Mouse (Mus musculus): ENCODE measurements around the gene Slf2. TPM values are rescaled to one million over a fixed set of nuclear protein-coding genes. Genes with fewer than 3 reads are reported as not detected.

Gene Slf2
- 40.6 TPM for total RNA-seq (2023)

GRCm38 (mm10) chr19:44930744-44931453 is at the start of gene Slf2:
TSS of gene Slf2 (plus strand) at chr19:44931151.

GRCm38 (mm10) chr19:44988831-44989566 is 58.0 kb downstream of the Slf2 start, which contains the start of gene Sema4g:
TSS of gene Sema4g (plus strand) at chr19:44989101.

GRCm38 (mm10) chr19:45005444-45005843 is 74.5 kb downstream of the Slf2 start, which contains the start of gene Twnk:
TSS of gene Twnk (plus strand) at chr19:45005663.

GRCm38 (mm10) chr19:45005957-45006712 is 75.2 kb downstream of the Slf2 start, which contains the start of gene Mrpl43:
TSS of gene Mrpl43 (minus strand) at chr19:45006442.

GRCm38 (mm10) chr19:45014335-45014971 is 83.5 kb downstream of the Slf2 start, which contains the start of gene Lzts2:
TSS of gene Lzts2 (plus strand) at chr19:45014414.

Other genes with a start within 250 kb of the Slf2 start
- gene Pax2, start 175.1 kb upstream of the Slf2 start, total RNA-seq (2023), result not detected
- 0.35 TPM for gene Sema4g, start 58.0 kb downstream of the Slf2 start, total RNA-seq (2023)
- gene Twnk, start 74.5 kb downstream of the Slf2 start, total RNA-seq (2023), result 9.7 TPM
- gene Mrpl43, start 75.3 kb downstream of the Slf2 start, total RNA-seq (2023), result 21.7 TPM
- 2.4 TPM for gene Lzts2, start 83.3 kb downstream of the Slf2 start, total RNA-seq (2023)
- not detected for gene Pdzd7, start 114.6 kb downstream of the Slf2 start, total RNA-seq (2023)
- 55.4 TPM for gene Sfxn3, start 116.4 kb downstream of the Slf2 start, total RNA-seq (2023)
- gene Kazald1, start 144.1 kb downstream of the Slf2 start, total RNA-seq (2023), result 0.56 TPM
- gene Tlx1, start 219.5 kb downstream of the Slf2 start, total RNA-seq (2023), result not detected

Data from CD4-positive naive resting alpha-beta T cell, adult 76 days (primary cell).